Mouse (Mus musculus) limb, embryonic 11.5 days (tissue): ENCODE data around the gene Ackr1. TPM values are rescaled to one million over a fixed set of nuclear protein-coding genes. Genes with fewer than 3 reads are reported as not detected.

Experiments used
- ATAC-seq: fragments of 200-750 bp; cut with Nextera tagmentation; 2 replicates; pipeline ENCODE4 v1.8.0; 2017; ENCODE audit warnings: low read depth; ENCODE audit not compliant: insufficient number of reproducible peaks, low FRiP score, low TSS enrichment
- DNase-seq: peaks from one replicate; pipeline ENCODE4 v3.0.0-alpha.2; 2015; ENCODE audit warnings: low spot score
- H3K27ac ChIP-seq: fragments of 300-500 bp; sonication (generic); replicated peaks from 2 replicates; pipeline ENCODE4 v1.5.1; 2014; ENCODE audit warnings: low read depth, mild to moderate bottlenecking, low read length
- H3K27me3 ChIP-seq: fragments of 300-500 bp; sonication (generic); 2 replicates; pipeline ENCODE4 v1.6.1; 2014; ENCODE audit warnings: mild to moderate bottlenecking, low read length, mixed read lengths; ENCODE audit not compliant: control insufficient read depth, insufficient read depth
- H3K36me3 ChIP-seq: fragments of 300-500 bp; sonication (generic); 2 replicates; pipeline ENCODE4 v1.6.1; 2014; ENCODE audit warnings: mild to moderate bottlenecking, low read length, moderate library complexity, mixed read lengths; ENCODE audit not compliant: control insufficient read depth, insufficient read depth
- H3K4me1 ChIP-seq: fragments of 300-500 bp; sonication (generic); 2 replicates; pipeline ENCODE4 v1.6.1; 2014; ENCODE audit warnings: low read length, mixed read lengths; ENCODE audit not compliant: control insufficient read depth, insufficient read depth
- H3K4me2 ChIP-seq: fragments of 300-500 bp; sonication (generic); 2 replicates; pipeline ENCODE4 v1.6.1; 2014; ENCODE audit warnings: low read depth, mild to moderate bottlenecking, moderate library complexity; ENCODE audit not compliant: severe bottlenecking
- H3K4me3 ChIP-seq: fragments of 300-500 bp; sonication (generic); 2 replicates; pipeline ENCODE4 v1.5.1; 2014; ENCODE audit warnings: low read depth, low read length
- H3K9ac ChIP-seq: fragments of 300-500 bp; sonication (generic); 2 replicates; pipeline ENCODE4 v1.6.1; 2014; ENCODE audit warnings: mild to moderate bottlenecking, low read length
- H3K9me3 ChIP-seq: fragments of 300-500 bp; sonication (generic); 2 replicates; pipeline ENCODE4 v1.6.1; 2016; ENCODE audit warnings: low read length; ENCODE audit not compliant: control insufficient read depth
- WGBS: fragments of 180-500 bp; shearing (Covaris S2); extraction: QIAGEN DNeasy Blood & Tissue Kit; methylation state at CpG from one replicate; pipeline ENCODE4 v1.1.7; 2014; 5-methylcytosine and 5-hydroxymethylcytosine counted together
- polyA plus RNA-seq: library from polyadenylated mRNA; unstranded; fragments of >200 nt; fragmentation: Nextera tagmentation; extraction: Ambion mirVana; gene quantifications from 2 replicates; pipeline ENCODE4 v1.2.1, GENCODE M21; 2014

Ackr1 gene
- 1.5 and 1.7 TPM in 2 replicates for polyA plus RNA-seq

DNA sequence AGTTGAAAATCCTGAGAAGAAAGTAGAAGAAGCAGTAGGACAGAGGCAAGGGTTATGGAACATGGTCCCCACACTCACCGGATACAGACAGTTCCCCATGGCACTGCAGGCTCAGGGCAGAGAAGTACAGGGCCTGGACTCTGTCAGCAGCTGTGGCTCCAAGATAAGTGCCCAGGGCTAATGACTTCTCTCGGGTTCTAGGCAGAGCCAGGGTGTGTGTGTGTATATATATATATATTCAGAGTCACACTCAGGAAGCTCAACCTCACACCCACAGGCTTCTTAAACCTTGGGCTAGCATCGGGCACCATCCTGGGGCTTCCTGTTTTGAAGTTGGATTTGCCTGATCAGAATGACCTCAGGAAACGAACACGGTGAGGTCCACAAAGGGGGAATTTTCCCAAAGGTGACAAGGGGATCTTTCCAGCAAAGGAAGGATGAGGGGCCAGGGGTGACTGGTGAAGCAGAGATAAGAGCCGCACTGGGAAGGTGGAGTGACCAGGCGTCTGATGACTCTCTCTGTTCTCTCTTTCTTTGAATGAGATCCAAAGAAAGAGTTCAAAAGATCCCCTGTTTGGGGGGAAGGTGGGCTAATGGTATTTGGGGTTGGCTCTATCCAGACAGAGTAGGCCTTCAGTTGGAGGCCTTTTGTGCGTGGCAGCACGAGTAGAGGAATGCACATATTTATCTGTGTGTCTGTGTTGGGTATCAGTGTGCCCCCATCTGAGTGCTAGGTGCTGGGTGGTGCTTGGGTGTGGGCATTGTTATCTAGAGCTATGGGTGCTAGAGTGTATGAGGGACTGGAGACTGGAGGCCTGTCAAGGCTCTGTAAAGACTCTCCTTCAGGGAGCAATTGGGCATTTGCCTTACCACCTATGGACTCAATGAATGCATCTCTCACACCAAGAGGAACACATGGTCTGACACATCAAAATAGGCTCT lies at the start of gene Ackr1:
Gene Ackr1 (minus strand): TSS at position 439 of the 942 bp plus-strand sequence.
- Histone ChIP-seq H3K9ac (no peak within 1 kb of the TSS), H3K27ac (no peak within 1 kb of the TSS), H3K4me1 (no peaks in the 10 kb centered on the region), H3K4me3 (no peak within 1 kb of the TSS), H3K27me3 (no peaks in the 10 kb centered on the region), H3K36me3 (no peaks in the 10 kb centered on the region), H3K9me3 (no peaks in the 10 kb centered on the region), H3K4me2 (no peak within 1 kb of the TSS)
- 72% methylated on average over 9 of the region's 9 CpGs for WGBS
- ATAC-seq (no peak; the same call in 1 of the 2 replicates), DNase-seq (no peak)

DNA sequence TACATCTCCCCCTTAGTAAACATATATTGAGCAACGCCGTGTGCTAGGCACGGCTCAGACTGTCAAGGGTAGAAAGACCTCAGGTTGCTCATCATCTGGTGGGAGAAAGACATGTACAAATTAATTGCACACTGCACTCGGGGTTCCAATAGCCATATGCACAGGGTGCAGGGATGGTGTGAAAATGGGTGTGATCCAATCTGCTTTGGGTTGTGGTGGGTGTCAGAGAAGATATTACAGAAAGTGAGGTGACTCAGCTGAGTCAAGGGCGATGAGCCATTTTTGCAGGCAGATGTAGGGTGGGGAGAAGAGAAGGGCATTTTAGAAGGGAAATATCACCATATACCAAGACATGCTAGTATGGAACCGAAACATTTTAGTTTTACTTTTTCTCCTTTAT lies 47.9 kb upstream of the Ackr1 start:
- ATAC-seq = no peak
- 87% methylated on average over 6 of the region's 6 CpGs for WGBS

DNA sequence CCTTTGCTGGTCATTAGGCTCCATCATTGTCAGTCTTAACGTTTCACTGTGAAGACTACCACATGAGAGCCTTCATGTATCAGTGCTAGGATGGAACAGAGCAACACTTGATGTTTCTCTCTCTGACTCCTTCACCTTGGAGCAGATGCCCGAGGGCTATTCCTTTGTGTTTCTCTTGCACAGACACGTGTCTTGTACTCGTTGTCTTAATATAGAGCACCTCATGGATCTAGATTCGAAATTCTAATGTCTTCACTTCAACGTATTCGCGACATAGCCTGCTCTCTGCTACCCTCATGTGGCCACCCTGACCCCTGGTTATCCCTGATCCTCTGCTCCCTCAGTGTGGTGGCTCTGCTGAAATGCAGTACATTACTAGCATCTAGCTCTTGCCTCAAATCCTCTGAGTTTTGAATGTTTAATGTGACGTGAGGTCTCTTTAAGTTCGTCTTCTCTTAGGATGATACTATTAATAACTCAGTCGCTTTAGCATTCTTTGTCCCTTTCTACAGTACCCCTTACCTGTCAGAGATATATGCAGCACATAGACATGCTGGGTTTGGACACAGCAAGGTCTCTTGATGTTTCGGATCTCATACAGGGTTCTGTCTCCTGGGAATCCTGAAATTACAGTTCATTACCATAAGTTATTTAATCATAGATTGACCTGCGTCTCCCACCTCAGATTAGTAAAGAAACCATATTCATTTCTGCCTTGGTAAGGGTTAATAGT lies 44.0 kb upstream of the Ackr1 start:
- Histone ChIP-seq H3K36me3 (no peaks in the 10 kb centered on the region), H3K9me3 (no peaks in the 10 kb centered on the region), H3K4me2 (no peak overlapping the region), H3K27me3 (no peaks in the 10 kb centered on the region), H3K9ac (no peak overlapping the region), H3K4me3 (no peak overlapping the region), H3K27ac (no peak overlapping the region), H3K4me1 (no peaks in the 10 kb centered on the region)
- ATAC-seq (no peak), DNase-seq (peak; percentile 62)
- WGBS = 38% methylated on average over 13 of the region's 13 CpGs

More for the DNA sequence above, 47.9 kb upstream of the Ackr1 start:
- Histone ChIP-seq H3K27me3 (no peaks in the 10 kb centered on the region), H3K4me2 (no peak overlapping the region), H3K4me1 (no peaks in the 10 kb centered on the region), H3K36me3 (no peaks in the 10 kb centered on the region), H3K9me3 (no peaks in the 10 kb centered on the region), H3K4me3 (no peak overlapping the region), H3K9ac (no peak overlapping the region), H3K27ac (no peak overlapping the region)
- DNase-seq = no peak

DNA sequence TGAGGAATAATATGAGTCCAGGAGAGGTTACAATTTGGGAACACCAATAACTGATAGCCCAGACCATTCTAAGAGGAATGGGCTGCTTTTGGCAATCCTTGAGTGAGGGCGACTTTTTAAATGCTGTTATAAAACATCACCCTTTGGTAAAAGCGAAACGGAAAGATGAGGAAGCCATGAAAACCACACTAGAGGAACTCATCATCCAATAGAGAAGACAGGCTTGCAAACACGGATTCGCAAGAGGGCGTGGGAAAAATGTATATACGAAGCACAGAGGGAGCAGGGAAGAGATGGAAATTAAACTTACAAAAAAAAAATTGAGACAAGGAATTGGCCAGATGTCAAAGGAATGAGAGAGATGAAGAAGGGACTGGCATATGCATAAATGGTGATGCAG lies 40.5 kb upstream of the Ackr1 start:
- Histone ChIP-seq H3K9me3 (no peaks in the 10 kb centered on the region), H3K4me3 (no peak overlapping the region), H3K36me3 (no peaks in the 10 kb centered on the region), H3K27ac (no peak overlapping the region), H3K27me3 (peaks cover 2% of the 10 kb centered on the region; the same call in 1 of the 2 replicates), H3K4me2 (no peak overlapping the region), H3K4me1 (no peaks in the 10 kb centered on the region), H3K9ac (no peak overlapping the region)
- ATAC-seq = no peak
- DNase-seq = no peak
- WGBS = 86% methylated on average over 7 of the region's 7 CpGs

DNA sequence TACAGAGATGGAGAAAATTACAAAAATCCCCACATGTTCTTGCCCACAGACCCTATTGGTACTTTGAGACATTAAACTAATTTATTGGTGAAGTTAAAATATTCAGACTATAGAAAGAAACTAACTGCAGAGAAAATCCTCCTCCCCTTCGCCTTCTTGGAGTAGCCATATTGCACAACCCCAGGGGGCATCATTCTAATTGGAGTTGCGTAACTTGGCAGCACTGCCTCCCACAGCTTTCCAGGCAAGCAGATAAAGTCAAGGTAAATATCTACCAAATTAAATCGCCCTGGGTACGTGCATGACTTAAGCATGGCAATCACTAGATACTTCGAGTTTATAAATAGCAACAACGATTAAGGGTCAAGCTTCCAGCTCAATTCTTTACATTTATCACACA lies 38.0 kb upstream of the Ackr1 start:
- 82% methylated on average over 6 of the region's 6 CpGs for WGBS
- Histone ChIP-seq H3K36me3 (no peaks in the 10 kb centered on the region), H3K27ac (no peak overlapping the region), H3K4me3 (no peak overlapping the region), H3K9ac (no peak overlapping the region), H3K27me3 (peaks cover 20% of the 10 kb centered on the region; the same call in 1 of the 2 replicates), H3K4me2 (no peak overlapping the region), H3K9me3 (no peaks in the 10 kb centered on the region), H3K4me1 (peaks cover 5% of the 10 kb centered on the region)
- DNase-seq (no peak), ATAC-seq (no peak)

DNA sequence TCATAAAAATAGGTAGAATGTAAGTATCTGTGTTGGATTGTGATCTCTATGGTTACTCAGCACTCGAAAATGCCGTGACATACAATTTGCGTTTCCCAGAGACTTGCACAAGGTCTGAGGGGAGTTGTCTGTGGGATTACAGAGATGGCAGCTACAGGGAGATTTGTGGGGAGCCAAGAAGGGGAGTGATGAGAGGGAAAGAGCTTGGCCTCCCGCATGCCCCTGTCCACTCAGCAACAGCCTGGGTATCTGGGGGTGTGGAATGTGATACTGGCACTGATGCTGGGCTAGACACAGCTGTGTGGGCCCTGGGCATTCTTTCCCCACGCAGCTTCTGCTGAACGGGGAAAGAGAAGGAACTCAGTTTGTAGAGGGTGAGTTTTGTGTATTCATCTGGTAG lies 36.9 kb upstream of the Ackr1 start:
- ATAC-seq (no peak), DNase-seq (no peak)
- H3K27me3 ChIP-seq = peaks cover 31% of the 10 kb centered on the region
- H3K27ac ChIP-seq = no peak overlapping the region
- H3K9ac ChIP-seq = no peak overlapping the region
- no peak overlapping the region for H3K4me2 ChIP-seq
- H3K36me3 ChIP-seq = no peaks in the 10 kb centered on the region
- H3K9me3 ChIP-seq = no peaks in the 10 kb centered on the region
- no peak overlapping the region for H3K4me3 ChIP-seq
- 83% methylated on average over 6 of the region's 6 CpGs for WGBS
- H3K4me1 ChIP-seq = peaks cover 5% of the 10 kb centered on the region

DNA sequence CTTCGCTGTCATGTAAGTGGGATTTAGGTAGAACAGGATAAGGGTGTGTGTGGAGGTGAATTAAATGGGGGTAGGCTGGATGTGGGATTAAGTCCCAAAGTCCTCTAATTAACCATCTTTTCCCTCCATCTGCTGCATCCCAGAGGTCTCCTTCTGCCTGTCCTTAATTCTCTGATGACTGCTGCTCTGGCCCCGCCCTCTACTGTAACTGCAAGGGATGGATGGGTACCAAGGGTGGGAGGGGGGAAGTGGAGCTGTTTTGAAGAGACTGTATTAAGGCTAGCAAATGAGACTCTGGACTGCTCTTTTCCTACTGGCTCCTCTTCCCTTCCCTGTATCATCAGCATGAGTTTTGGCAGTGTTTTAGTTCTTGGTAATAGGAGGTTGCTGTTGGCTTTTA lies 36.1 kb upstream of the Ackr1 start:
- Histone ChIP-seq H3K4me1 (peaks cover 5% of the 10 kb centered on the region), H3K9me3 (no peaks in the 10 kb centered on the region), H3K27ac (no peak overlapping the region), H3K36me3 (no peaks in the 10 kb centered on the region), H3K9ac (no peak overlapping the region), H3K4me2 (no peak overlapping the region), H3K4me3 (no peak overlapping the region), H3K27me3 (peaks cover 33% of the 10 kb centered on the region)
- no peak for DNase-seq
- no peak for ATAC-seq
- WGBS = 67% methylated on average over 2 of the region's 2 CpGs

DNA sequence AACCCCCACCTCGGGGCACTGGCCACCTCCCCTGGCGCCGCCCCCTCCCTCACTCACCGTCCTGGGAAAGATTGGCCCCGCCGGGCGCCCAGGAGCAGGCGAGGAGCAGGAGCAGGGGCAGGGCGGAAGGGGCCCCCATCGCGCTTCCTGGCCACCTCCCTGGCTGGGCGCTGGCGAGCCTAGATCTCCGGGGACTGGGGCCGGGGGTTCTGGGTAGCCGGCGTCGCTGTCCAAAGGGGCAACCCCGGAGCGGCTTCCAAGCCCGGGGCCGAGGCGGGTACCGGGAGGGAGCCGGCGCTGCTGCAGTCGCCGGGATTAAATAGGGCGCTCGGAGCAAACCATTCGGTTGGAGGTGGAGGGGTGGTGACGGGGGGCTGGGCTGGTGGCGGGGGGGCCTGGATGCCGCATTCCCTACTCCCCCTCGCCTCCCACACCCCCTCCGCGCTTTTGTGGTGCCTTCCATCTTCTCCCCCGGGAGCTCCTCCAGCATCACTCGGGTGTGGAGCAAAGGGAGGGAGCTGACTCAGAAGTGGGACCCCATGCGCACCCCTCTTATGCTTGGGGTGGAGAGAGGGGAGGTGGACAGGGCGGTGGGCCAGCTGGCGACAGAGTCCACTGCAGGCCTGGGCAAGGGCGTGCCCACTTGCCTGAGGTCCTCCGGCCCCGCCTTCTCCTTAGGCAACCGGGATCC lies 34.0 kb upstream of the Ackr1 start, which contains the start of gene Cadm3:
Gene Cadm3 (minus strand): TSS at position 340 of the 691 bp plus-strand sequence.
- Histone ChIP-seq H3K36me3 (no peaks in the 10 kb centered on the region), H3K9ac (peak within 1 kb of the TSS; percentile 34), H3K27me3 (peaks cover 33% of the 10 kb centered on the region), H3K4me1 (peaks cover 5% of the 10 kb centered on the region), H3K27ac (no peak within 1 kb of the TSS), H3K9me3 (no peaks in the 10 kb centered on the region), H3K4me3 (peak within 1 kb of the TSS; percentile 52), H3K4me2 (peak within 1 kb of the TSS; percentile 92)
- DNase-seq (peak; percentile 51), ATAC-seq (peak; percentile 60)
- WGBS = 1% methylated on average over 37 of the region's 46 CpGs
